Mouse (Mus musculus) cerebellum, adult 2 months (tissue): ENCODE results near the gene Zfp704. TPM values are rescaled to one million over a fixed set of nuclear protein-coding genes. Genes with fewer than 3 reads are reported as not detected.

Experiments used
- DNase-seq, 2 experiments: peaks; one replicate each; pipeline ENCODE4 v3.0.0; 2021
- H3K27ac ChIP-seq: fragments of 200-500 bp; 2 replicates; pipeline ENCODE4 v1.5.1; 2012; ENCODE audit warnings: low read length, control low read depth, inconsistent platforms; ENCODE audit not compliant: insufficient read depth
- H3K27me3 ChIP-seq: fragments of 200-500 bp; 2 replicates; pipeline ENCODE4 v1.6.1; 2012; ENCODE audit warnings: inconsistent platforms, mild to moderate bottlenecking, low read length, moderate library complexity; ENCODE audit not compliant: control insufficient read depth, insufficient read depth
- H3K4me1 ChIP-seq: fragments of 200-500 bp; 2 replicates; pipeline ENCODE4 v1.6.1; 2011; ENCODE audit warnings: low read length; ENCODE audit not compliant: control insufficient read depth, insufficient read depth
- H3K4me3 ChIP-seq: fragments of 200-500 bp; replicated peaks from 2 replicates; pipeline ENCODE3; 2011; ENCODE audit warnings: mild to moderate bottlenecking, low read depth, low read length, control low read depth; ENCODE audit not compliant: insufficient read depth
- CTCF ChIP-seq: fragments of 200-500 bp; IDR thresholded peaks from 2 replicates; pipeline ENCODE4 v1.5.1; 2011; ENCODE audit warnings: low read depth, mild to moderate bottlenecking, control low read depth, low read length, moderate library complexity, borderline replicate concordance; ENCODE audit not compliant: insufficient read depth
- POLR2A ChIP-seq: fragments of 200-500 bp; IDR thresholded peaks from 2 replicates; pipeline ENCODE4 v1.6.1; 2011; ENCODE audit warnings: low read length, control low read depth, borderline replicate concordance; ENCODE audit not compliant: insufficient read depth
- WGBS: fragments of 180-500 bp; shearing (Covaris S2); methylation state at CpG from one replicate; pipeline ENCODE4 v1.1.7; 2018; 5-methylcytosine and 5-hydroxymethylcytosine counted together
- polyA plus RNA-seq: library from polyadenylated mRNA; depleted of rRNA; stranded (reverse); fragments of >200 nt; gene quantifications from 2 replicates; pipeline ENCODE4 v1.2.3, GENCODE M21; 2012

Zfp704 gene
- polyA plus RNA-seq, 1 experiment = 13.1 TPM

GRCm38 (mm10) chr3:9500725-9501124 is 109.2 kb downstream of the Zfp704 start:
- Histone ChIP-seq H3K4me3 (no peak overlapping the region), H3K27ac (peak overlapping the region; percentile 36; the same call in 1 of the 2 replicates), H3K27me3 (no peaks in the 10 kb centered on the region), H3K4me1 (peaks cover 16% of the 10 kb centered on the region)
- TF ChIP-seq CTCF (no peak), POLR2A (peak; percentile 31; the same call in 1 of the 2 replicates)
- peak; percentile 93 to 96 for DNase-seq
- WGBS = 1% methylated on average over 6 of the region's 6 CpGs

GRCm38 (mm10) chr3:9499994-9500553 is 109.8 kb downstream of the Zfp704 start:
- 45% methylated on average over 8 of the region's 8 CpGs for WGBS
- Histone ChIP-seq H3K4me1 (peaks cover 12% of the 10 kb centered on the region), H3K27me3 (no peaks in the 10 kb centered on the region), H3K27ac (peak overlapping the region; percentile 94), H3K4me3 (no peak overlapping the region)
- TF ChIP-seq POLR2A (no peak), CTCF (no peak)
- DNase-seq = peak; percentile 44 to 60

- H3K27ac ChIP-seq = no peak overlapping the region
- 79% methylated on average over 5 of the region's 5 CpGs for WGBS
- H3K4me1 ChIP-seq = peaks cover 12% of the 10 kb centered on the region
- H3K4me3 ChIP-seq = no peak overlapping the region
- TF ChIP-seq CTCF (no peak), POLR2A (no peak)
- no peaks in the 10 kb centered on the region for H3K27me3 ChIP-seq
- no peak for DNase-seq
These were observed 110.4 kb downstream of the Zfp704 start for GRCm38 (mm10) chr3:9499489-9499888.

GRCm38 (mm10) chr3:9497260-9497659 is 112.6 kb downstream of the Zfp704 start:
- TF ChIP-seq POLR2A = no peak
- TF ChIP-seq CTCF = no peak
- Histone ChIP-seq H3K4me3 (no peak overlapping the region), H3K27ac (no peak overlapping the region), H3K4me1 (peaks cover 12% of the 10 kb centered on the region), H3K27me3 (no peaks in the 10 kb centered on the region)
- no peak for DNase-seq
- 39% methylated on average over 5 of the region's 5 CpGs for WGBS

- H3K27me3 ChIP-seq = no peaks in the 10 kb centered on the region
- no peaks in the 10 kb centered on the region for H3K4me1 ChIP-seq
- no peak overlapping the region for H3K27ac ChIP-seq
- 82% methylated on average over 4 of the region's 4 CpGs for WGBS
- H3K4me3 ChIP-seq = no peak overlapping the region
- DNase-seq = no peak
- TF ChIP-seq POLR2A (no peak), CTCF (no peak)
These were observed 118.1 kb downstream of the Zfp704 start for GRCm38 (mm10) chr3:9491766-9492283.

- no peak for DNase-seq
- Histone ChIP-seq H3K27me3 (no peaks in the 10 kb centered on the region), H3K4me1 (peaks cover 7% of the 10 kb centered on the region), H3K4me3 (no peak overlapping the region), H3K27ac (no peak overlapping the region)
- 54% methylated on average over 4 of the region's 4 CpGs for WGBS
- TF ChIP-seq CTCF (no peak), POLR2A (no peak)
These were observed 122.2 kb downstream of the Zfp704 start for GRCm38 (mm10) chr3:9487644-9488043.

GRCm38 (mm10) chr3:9485506-9485905 is 124.4 kb downstream of the Zfp704 start:
- Histone ChIP-seq H3K27ac (no peak overlapping the region), H3K4me3 (no peak overlapping the region), H3K4me1 (peaks cover 13% of the 10 kb centered on the region), H3K27me3 (no peaks in the 10 kb centered on the region)
- no peak for DNase-seq
- TF ChIP-seq POLR2A = no peak
- no peak for TF ChIP-seq CTCF
- 86% methylated on average over 3 of the region's 3 CpGs for WGBS

- no peak overlapping the region for H3K27ac ChIP-seq
- TF ChIP-seq POLR2A = no peak
- TF ChIP-seq CTCF = no peak
- 76% methylated on average over 4 of the region's 4 CpGs for WGBS
- no peak overlapping the region for H3K4me3 ChIP-seq
- H3K27me3 ChIP-seq = no peaks in the 10 kb centered on the region
- DNase-seq = no peak
- H3K4me1 ChIP-seq = peaks cover 13% of the 10 kb centered on the region
These were observed 127.9 kb downstream of the Zfp704 start for GRCm38 (mm10) chr3:9481956-9482355.

- TF ChIP-seq CTCF (no peak), POLR2A (no peak)
These were observed 128.5 kb downstream of the Zfp704 start for GRCm38 (mm10) chr3:9481358-9481757.

More at GRCm38 (mm10) chr3:9481358-9481757, 128.5 kb downstream of the Zfp704 start:
- peaks cover 13% of the 10 kb centered on the region for H3K4me1 ChIP-seq
- DNase-seq = peak; percentile 51 to 64
- H3K27me3 ChIP-seq = no peaks in the 10 kb centered on the region
- 15% methylated on average over 6 of the region's 6 CpGs for WGBS
- H3K27ac ChIP-seq = no peak overlapping the region
- H3K4me3 ChIP-seq = no peak overlapping the region
